Mouse (Mus musculus) large intestine, adult 2 months (tissue): Measurements from ENCODE around the gene Rimklb. TPM values are rescaled to one million over a fixed set of nuclear protein-coding genes. Genes with fewer than 3 reads are reported as not detected.
"Not testable (repeated sequence)": the region's sequence is repeated elsewhere in the genome, so short reads cannot be mapped to it uniquely, and the experiment has no call there.

Source experiments
- DNase-seq: peaks from one replicate; pipeline ENCODE4 v3.0.0-alpha.2; 2012; ENCODE audit warnings: low read depth, low spot score
- WGBS: fragments of 180-500 bp; shearing (Covaris S2); methylation state at CpG from one replicate; pipeline ENCODE4 v1.1.7; 2018; 5-methylcytosine and 5-hydroxymethylcytosine counted together
- polyA plus RNA-seq: library from polyadenylated mRNA; depleted of rRNA; stranded (reverse); fragments of >200 nt; gene quantifications from 2 replicates; pipeline ENCODE4 v1.2.3, GENCODE M21; 2012

The Rimklb gene
- polyA plus RNA-seq, 1 experiment: 0.02 TPM

DNA sequence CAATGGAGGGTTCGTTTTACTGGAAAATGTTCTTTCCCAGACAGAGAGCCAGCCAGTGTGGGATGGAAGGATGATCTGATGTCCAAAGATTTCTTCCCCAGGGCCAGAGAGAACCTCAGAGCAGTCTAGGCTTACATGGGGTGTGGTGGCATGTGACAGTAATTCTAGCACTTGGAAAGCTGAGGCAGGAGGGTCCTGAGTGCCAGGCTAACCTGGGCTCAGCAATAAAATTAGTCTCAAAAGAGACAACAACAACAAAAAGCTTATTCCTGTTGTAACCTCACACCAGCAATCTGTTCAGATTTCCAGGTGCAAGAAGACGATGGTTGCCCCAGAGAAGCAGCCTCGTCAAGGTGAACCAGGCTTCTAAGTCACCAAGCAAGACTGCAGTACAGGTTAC lies 7.0 kb upstream of the Rimklb start, which contains the start of gene Mfap5:
Gene Mfap5, plus strand, starts transcription at position 301 of the 400 bp plus-strand sequence.
- 79% methylated on average over 3 of the region's 3 CpGs for WGBS
- no peak for DNase-seq

DNA sequence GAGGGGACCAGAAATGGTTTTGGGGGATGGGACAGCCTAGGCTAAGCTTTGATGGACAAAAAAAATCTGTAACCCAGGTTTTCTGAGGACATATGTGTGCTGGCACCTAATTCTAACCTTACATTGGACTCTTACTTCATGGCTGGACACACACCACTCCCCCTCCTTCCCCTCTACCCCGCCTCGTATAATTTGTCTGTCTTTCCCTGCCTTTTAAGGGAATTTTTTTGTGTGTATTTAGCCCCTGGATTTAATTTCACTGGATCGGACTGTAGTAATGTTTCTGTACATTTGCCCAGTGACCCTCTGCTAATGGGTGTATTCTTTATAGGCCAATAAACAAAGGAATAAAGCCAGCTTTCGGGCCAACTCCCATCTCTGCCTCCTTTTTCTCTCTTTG lies 6.5 kb upstream of the Rimklb start:
- DNase-seq: no peak
- 24% methylated on average over 4 of the region's 4 CpGs for whole genome bisulfite sequencing

DNA sequence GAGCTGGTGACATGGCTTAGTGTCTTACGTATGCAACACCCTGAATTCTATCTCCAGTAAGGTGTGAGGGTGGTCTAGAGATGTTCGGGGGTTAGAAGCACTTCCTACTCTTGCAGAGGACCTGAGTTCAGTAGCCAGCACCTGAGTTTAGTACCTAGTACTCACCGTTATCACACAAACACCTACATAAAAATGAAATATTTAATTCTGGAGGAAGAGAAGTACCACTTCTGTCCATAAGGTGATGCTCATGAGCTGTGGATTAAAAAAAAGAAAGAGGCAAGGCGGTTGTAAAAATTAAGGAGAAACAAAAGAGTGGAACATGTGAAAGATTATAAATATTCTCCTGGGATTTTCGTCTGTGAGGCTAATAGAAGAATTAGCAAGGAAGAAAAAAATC lies 2.1 kb downstream of the Rimklb start:
- no peak for DNase-seq
- WGBS: 28% methylated on average over 5 of the region's 5 CpGs

DNA sequence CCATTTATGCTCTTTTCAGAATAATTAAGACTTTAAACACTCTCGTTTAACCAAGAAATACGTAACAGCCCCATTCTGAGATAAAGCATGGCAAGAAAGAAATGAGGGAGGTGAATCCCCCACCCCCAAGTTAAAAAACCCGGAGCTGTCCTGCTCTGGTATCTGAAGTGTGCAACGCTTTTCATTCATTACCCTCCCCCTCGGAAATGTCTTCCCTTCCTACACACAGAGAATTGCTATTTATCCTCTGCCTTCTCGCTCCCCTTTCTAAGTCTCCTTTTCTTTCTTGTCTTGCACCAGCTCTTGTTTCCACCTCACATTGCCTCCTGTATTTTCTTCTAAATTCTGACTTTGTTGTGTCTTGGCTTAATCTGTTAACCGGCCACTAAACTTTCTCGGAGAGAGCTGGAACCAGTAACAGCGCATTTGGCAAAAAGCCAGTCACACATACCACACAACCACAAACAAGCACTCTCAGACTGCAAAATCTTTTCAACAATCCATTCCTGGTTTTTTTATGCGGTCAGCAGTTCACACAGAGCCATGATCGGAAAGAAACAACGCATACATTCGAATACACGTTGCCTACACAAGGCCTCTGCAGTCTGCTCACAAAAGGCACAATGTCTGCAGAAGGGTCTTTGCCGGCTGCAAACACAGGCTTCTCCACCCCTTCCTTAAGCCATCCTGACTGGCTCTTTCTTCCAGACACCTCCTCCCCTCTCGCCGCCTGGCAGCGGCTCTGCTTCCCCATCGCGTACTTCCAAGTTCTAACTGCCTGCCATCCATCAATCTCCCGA lies 3.3 kb downstream of the Rimklb start:
- 18% methylated on average over 21 of the region's 21 CpGs for WGBS

DNA sequence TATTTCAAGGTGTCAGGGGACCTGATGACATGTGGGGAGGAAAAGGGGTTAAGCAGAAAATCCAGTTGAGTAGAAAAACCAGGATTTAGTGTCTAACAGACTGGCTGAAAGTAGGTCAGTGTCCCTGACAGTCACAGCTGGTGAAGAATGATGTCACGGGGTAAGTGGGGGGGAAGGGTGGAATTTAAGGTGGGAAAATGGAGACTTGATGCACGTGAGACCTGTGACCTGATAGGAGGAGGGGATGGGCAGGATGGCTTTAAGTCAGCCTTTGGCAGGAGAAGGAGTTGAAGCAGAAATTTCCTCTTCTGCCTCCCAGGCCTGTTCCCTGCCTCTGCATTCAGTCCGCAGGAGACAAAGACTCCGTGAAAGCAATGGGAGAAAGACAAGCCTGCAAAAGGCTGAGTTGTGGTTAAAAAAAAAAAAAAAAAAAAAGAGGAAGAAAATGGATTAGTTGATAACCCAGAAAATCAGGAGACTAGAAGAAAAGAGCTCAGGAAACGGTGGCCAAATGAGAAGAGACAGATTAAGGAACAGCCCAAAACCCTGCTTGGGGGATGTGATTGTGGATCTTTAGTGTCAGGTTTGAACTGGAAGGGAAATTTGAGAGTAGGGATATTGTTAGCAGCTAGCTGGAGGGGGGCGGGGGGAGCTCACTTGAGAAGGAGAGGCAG lies 4.6 kb downstream of the Rimklb start:
- DNase-seq: no peak
- 70% methylated on average over 6 of the region's 6 CpGs for WGBS

More for the DNA sequence above, 3.3 kb downstream of the Rimklb start:
- no peak for DNase-seq

DNA sequence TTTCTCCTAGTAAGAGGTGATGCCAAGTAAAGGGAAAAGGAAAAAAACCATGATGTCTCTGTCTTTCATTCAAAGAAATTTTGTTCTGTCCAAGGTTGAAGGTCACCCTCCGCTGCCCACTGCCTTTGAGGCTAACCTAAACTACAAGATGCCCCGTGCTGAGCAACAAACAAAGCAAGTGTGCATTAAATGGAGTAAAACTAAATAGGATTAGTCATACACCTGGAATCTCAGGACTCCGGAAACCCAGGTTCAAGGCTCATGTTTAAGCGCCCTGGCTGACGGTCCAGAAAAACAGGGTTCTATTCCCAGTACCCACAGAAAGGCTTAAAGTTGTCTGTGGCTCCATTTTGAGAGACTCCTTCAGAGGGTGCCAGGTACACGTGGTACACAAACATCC lies 6.1 kb downstream of the Rimklb start:
- DNase-seq: no peak
- 26% methylated on average over 6 of the region's 6 CpGs for WGBS

DNA sequence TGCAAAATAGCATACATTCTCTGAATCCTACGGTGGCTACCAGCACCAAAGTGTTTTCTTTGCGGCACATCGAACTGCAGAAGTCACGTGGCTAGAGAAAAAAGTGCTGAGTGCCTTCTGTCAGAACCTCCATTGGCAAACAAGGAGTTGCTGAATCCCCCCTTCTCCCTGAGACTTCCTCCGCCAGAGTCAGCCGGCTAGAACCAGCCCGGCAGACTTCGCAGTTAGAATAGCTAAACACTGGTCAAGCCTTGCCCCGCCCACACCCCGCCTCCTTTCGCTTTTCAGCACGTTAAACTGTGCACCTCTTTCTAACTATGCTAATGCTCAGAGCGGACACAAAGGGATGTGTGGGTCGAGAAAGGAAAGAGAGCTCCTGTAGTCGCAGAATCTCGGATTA lies 7.0 kb downstream of the Rimklb start:
- 1% methylated on average over 16 of the region's 16 CpGs for WGBS
- DNase-seq: peak; percentile 8

DNA sequence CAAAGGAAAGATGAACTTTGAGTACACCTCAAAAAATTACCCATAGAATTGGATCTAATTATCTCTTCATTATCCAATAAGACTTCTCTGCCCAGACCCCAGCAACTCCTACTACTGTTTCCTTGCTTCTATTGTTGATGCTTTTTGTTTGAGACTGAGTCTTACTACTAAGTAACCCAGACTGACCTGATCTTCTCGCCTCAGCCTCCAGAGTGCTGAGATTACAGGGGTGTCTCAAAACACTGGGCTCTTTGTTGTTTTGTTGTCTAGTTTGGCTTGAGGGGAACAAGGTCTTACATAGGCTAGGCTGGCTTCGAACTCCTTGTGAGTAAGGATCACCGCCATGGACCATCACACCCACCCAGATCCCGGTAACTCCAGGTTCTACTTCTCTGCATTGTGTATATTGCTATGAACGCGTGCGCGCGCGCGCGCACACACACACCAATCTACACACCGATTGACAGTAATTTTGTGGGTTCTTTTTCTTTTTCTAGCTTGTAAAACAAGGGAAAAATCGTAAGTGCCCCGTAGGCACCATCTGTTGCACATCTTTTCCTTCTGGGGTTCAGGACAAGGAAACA lies 7.5 kb downstream of the Rimklb start:
- no peak for DNase-seq
- WGBS: 16% methylated on average over 15 of the region's 15 CpGs

DNA sequence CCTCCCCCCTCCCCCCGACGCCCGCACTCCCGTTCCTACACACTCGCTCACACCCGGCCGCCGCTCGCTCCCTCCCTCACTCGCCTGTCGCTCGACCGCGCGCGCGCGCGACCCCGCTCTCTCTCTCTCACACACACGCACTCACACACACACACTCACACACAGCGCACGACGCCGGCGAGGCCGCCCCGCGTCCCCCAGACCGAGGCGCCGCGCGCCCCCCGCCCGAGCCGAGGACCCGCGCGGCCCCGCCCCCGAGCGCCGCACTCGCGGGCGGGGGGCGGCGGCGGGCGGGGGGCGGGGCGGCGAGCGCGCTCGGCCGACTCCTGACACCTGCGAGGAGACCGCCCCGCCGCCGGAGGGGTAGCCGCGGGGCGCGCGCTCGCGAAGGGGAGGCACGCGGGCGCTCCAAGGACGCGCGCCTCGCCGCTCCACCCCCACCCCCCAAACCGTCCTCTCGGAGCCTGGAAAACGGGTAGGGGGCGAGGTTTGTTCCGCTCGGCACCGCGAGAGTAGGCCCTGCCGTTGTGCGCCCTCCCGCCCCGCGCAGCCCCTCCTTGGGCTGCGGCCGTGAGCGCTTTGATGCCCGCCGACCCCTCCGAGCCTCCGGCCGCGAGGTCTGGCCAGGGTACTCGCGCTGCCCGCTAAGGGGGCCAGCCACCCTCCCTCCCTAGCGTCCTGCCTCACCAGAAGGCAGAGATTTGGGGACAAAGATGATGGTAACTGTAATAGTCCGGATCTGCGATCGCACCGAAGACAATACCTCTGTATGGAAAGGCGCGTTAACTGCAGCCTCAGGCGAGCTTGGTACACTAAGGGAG lies 12.1 kb downstream of the Rimklb start:
- DNase-seq: no peak
- WGBS: 3% methylated on average over 99 of the region's 111 CpGs

DNA sequence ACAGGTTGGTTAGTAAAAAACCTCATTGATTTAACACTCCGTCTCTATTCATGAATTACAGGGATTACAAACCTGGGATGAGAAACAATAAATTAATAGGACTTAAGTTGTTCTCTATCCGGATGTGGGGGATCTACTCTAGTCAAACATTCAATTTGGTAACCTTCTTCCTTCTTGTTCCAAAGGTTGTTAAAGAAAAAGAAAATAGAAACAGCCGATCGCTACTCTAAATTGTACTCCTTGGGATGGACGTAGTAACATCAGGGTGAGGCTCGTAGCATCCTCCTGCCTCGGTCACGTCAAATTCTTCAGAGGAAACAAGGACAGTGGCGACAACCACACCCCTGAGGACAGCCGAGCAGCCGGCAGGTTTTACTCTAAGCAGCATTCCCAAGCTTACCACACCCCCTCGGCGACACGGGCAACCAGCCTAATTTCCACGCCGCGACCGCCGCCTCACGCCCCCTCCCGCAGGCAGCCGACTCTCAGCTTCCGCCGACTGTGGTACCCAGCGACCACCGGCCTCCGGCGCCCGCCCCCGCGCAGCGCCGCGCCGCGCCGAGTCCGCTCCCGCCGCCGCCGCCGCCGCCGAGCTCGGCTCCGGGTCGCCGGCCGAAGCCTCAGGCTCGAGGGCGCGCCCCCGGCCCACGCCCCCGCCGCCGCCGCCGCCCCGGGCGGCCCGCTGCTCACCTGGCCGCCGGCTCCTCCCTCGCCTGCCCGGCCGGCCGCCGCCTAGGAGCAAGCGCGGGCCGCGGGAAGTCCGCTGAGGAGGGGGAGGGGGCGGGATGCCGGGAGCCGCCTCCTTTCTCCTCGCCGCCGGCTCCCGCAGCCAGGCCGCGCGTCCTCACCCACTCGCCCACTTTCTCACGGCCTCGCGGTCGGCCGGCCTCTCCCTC lies 12.9 kb downstream of the Rimklb start:
- 4% methylated on average over 83 of the region's 91 CpGs for WGBS
- DNase-seq: no peak

DNA sequence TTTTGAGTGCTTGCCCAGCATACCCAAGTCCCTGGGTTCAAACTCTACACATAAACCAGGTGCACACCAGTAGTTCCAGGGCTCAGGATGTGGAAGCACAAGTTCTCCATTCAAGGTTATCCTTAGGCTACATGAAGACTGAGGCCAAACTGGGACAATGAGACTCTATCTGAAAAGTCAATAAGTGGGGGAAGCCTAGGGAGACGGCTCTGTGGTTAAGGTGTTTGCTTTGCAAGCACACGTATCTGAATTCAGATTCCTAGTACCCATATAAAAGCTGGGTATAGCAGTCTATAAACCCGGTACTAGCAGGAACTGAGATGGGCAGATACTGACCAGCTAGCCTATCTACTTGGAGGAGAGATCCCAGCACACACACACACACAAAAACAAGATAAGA lies 20.5 kb downstream of the Rimklb start:
- DNase-seq: no peak
- 41% methylated on average over 3 of the region's 3 CpGs for WGBS

DNA sequence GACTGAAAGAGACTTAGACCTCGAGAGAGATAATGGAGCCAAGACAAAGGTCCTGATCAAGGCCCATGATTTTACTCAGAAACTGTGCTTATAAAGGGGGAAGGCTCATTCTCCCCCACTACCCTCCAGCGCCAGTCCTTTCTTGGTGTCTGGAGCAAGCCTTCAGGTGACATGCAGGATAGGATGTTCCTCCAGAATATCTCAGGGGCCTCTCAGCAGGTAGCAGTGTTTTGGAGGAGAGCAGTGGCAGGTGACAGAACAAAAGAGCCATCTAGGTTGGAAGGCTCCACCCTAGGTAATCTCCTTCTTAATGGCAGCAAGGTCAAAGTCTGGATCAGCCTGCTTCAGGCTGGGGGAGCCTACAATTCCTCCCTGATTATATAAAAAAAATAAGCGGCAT lies 27.1 kb downstream of the Rimklb start:
- WGBS: 69% methylated on average over 3 of the region's 3 CpGs
- DNase-seq: not testable (repeated sequence)

DNA sequence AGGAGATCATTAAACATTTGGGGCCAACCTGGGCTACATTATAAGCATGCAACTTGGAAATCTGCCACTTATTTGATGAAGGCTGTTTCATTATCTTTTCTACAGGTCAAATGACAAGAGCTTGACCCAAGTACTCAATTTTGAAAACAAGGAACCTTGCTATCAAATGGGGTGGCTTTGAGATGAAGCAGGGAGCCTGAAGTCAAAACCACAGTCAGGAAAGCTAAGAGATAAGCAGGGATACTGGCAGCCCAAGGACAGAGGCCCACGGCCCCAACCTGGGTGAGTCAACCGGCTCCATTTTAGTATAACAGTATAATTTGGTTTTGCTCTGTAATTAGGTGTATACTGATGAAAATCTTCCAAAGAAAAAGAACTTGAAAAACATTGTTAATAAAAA lies 28.3 kb downstream of the Rimklb start:
- WGBS: 97% methylated on average over 2 of the region's 2 CpGs
- no peak for DNase-seq

DNA sequence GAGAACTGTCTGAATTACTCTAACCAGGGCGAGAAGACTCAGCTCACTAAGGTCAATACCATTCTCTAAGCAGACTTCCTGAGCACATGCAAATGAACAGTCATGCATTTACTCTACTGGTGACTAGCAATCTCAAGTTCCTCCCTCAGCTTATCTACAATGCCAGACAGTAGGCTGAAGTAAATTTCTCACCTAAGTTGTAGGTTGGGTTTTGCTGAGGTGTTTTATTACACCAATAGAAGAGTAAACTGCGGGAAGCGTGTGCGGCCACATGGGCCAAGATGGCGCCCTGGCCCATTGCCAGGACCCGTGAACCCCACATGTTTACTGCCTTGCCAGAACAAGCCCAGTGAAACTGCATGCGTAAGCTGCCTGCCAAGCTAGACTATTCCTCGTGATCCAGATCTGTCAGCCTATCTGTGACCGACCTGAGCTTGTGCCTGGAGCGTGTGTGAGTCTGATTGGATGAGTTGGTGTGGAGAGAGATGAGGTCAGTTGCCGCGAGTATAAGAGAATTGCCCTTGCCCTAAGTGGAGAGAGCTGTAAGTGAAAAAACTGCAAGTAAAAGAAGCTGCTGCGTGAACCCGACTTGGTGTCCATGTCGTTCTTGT lies 29.4 kb downstream of the Rimklb start:
- peak; percentile 1 for DNase-seq
- 53% methylated on average over 15 of the region's 15 CpGs for WGBS

DNA sequence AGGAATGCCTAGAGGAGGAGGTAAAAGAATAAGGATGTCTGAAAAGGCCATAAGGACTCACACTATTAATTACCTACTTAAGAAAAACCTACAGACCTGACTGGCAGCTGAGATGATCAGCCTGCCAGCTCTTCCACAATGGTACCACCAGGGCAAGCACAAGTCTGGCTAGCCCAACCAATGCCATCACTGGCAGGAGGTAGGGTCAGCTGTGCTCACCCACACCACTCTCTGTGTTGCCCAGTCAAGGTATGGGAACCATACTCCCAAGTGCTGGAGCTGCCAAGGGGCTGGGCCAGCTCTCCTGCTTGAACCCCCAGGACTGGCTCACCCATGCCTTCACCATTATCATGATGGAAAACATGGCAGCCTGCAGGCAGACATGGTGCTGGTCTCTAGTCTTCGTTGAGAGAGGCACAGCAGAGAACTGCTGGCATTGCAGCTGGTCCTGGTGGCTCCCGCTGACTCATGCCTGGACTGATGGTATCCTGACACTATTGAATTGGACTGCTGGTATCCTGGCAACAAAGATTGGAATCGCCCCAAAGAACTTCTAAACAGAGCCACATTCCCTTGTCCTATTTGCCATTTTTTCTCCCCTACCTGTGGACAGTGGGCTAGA lies 32.4 kb downstream of the Rimklb start:
- DNase-seq: no peak
- 72% methylated on average over 3 of the region's 3 CpGs for WGBS

DNA sequence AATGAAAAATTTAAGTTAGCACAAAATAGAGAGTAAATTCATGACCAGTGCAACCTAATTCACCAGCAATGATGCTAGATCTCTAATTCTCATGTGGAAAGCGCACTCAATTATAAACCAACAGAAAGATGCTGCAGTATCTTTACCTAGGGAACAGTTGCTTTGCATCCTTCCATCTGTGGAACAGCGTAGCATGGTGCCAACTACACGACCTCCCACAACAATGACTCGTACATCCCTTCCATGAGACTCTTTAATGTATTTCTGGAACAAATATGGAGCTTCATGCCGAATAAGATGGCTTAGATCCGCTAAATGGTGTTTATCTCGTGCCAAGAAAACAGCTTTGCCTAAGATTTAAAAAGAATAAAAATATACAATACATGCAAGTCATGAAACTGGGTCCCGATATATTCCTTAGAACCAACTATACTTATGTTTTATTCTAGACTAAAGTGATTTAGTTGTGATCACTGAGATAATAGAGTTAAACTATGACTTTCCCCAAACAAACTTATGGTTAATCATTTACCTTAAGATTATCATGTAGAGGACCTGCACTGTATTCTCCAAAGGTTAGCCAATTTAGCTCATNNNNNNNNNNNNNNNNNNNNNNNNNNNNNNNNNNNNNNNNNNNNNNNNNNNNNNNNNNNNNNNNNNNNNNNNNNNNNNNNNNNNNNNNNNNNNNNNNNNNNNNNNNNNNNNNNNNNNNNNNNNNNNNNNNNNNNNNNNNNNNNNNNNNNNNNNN lies 39.4 kb downstream of the Rimklb start:
- WGBS: 69% methylated on average over 8 of the region's 8 CpGs
- DNase-seq: no peak

DNA sequence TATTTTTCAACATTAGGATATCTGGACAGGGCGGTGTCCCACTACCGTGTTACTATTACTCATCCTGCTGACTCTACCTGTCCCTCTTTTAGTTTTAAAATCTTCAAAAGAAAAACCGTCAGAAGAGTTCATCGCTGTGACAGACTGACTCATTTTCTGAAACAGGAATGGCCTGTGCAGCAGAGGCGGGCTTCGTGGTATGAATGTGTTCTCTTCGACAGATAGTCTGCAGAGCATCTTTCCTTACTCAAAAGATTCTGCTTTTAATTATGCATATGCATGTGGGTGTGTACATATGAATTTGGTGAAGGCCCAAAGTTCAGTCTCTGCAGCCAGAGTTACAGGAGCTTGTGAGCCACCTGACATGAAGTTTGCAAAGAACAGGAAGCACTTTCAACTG lies 50.7 kb downstream of the Rimklb start:
- DNase-seq: no peak
- WGBS: 88% methylated on average over 7 of the region's 7 CpGs

DNA sequence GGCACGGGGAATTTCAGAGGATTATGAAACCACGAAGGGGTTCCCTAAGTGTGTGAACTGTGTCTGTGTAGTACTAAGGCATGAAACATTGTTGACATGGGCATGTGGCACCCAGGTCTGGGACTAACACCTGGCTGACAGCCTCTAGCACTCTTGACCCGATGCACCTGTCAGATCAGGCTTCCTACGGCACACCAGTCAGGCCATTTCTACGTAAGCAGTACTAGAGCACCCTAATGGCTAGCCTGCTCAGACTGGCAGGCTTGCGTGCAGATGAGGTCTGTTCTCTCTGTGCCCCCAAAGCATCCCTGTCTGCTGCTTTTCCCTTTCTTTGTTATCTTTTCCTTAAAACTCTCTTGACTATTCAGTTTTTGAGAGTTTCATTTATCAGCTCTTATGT lies 53.3 kb downstream of the Rimklb start:
- WGBS: 78% methylated on average over 6 of the region's 6 CpGs
- DNase-seq: no peak
